26 mouse cellular contexts compared by ENCODE assay signal in the genomic region with DNA sequence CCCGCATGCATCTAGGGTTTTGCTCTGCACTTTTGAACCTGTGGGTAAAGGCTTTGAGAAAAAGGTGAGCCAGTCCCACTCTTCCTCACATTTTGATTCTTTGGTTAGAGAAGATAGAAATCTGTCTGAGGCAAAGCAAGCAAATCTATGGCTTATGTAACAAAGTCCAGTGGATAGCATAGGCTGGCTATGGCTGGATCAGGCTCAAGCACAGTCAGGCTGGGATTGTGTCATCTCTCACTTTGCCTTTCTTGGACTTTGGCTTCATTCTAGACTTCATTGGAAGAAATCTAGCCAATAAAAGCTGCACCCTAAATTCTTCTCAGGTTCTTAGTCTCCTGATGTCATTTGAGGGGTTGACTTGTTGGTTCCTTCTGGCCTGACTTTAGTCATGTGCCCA. TPM values are rescaled to one million over a fixed set of nuclear protein-coding genes. Genes with fewer than 3 reads are reported as not detected.
DNase-seq lines count a peak whose midpoint lies in the region; ATAC-seq lines count a peak whose summit lies in the region.
"Had no signal": no experiment of that assay in that cellular context is flagged by ENCODE, and none has a peak within 500 bp of the region (broad histone marks: within the 10 kb centered on the region; RNA-seq: fewer than 3 reads in every experiment).

No protein-coding gene starts in this region.

- H3K27me3 ChIP-seq in kidney, embryonic 16.5 days (ENCODE audit: insufficient read depth, low read length) = no peaks in the 10 kb centered on the region
- H3K27me3 ChIP-seq: heart, embryonic 12.5 days had no signal

- H3K9me3 ChIP-seq in kidney, embryonic 16.5 days (ENCODE audit: low read length) = no peaks in the 10 kb centered on the region
- H3K9me3 ChIP-seq: heart, embryonic 12.5 days; limb, embryonic 10.5 days; limb, embryonic 15.5 days had no signal

- H3K9ac ChIP-seq in kidney, embryonic 16.5 days (replicated peaks; ENCODE audit: low read length) = no peak overlapping the region
- H3K9ac ChIP-seq: heart, embryonic 12.5 days; hindbrain, embryonic 14.5 days; limb, embryonic 15.5 days; liver, embryonic 14.5 days; lung, embryonic 14.5 days had no signal

- no peaks in the 10 kb centered on the region for H3K36me3 ChIP-seq in kidney, embryonic 16.5 days (ENCODE audit: insufficient read depth, low read length)
- H3K36me3 ChIP-seq: heart, embryonic 12.5 days; limb, embryonic 10.5 days; limb, embryonic 15.5 days had no signal

- no peak overlapping the region for H3K4me2 ChIP-seq in kidney, embryonic 16.5 days (replicated peaks; ENCODE audit: low read depth, low read length)
- H3K4me2 ChIP-seq: heart, embryonic 12.5 days; hindbrain, embryonic 14.5 days; limb, embryonic 15.5 days; lung, embryonic 14.5 days had no signal

- no peaks in the 10 kb centered on the region for H3K4me1 ChIP-seq in kidney, embryonic 16.5 days (ENCODE audit: insufficient read depth, low read length)
- H3K4me1 ChIP-seq in brown adipose tissue, adult 24 weeks (ENCODE audit: control insufficient read depth, insufficient read depth, insufficient read length, low read length) = peaks cover 3% of the 10 kb centered on the region; the same call in 1 of the 2 replicates
- H3K4me1 ChIP-seq: heart, embryonic 12.5 days; limb, embryonic 10.5 days; limb, embryonic 15.5 days had no signal

- no peak overlapping the region for H3K27ac ChIP-seq in kidney, embryonic 16.5 days (ENCODE audit: low read length)
- peak overlapping the region; percentile 78 for H3K27ac ChIP-seq in brown adipose tissue, adult 24 weeks (replicated peaks; ENCODE audit: low read depth, low read length)
- H3K27ac ChIP-seq: hindbrain, embryonic 14.5 days; limb, embryonic 10.5 days; limb, embryonic 15.5 days; liver, embryonic 14.5 days had no signal

- no peak for DNase-seq in frontal cortex, postnatal 14 days (ENCODE audit: low spot score in 2 of 2)
- peak; percentile 46 for DNase-seq in kidney, adult 11 months
- no peak for DNase-seq in kidney, adult 18-20 months
- peak; percentile 18 to 67 for DNase-seq in kidney, postnatal 36 days
- DNase-seq: adrenal gland, adult 8-10 months; cerebellum, adult 11 months; cerebellum, adult 9-10 months; cerebellum, postnatal 36 days; gastrocnemius, postnatal 10 days; lung, embryonic 14.5 days; lung, postnatal 14 days; midbrain, embryonic 14.5 days; retina, postnatal 1 day; spleen, adult 18-20 months; thymus, postnatal 14 days had no signal

- ATAC-seq in frontal cortex, adult (ENCODE audit: low TSS enrichment) = peak; percentile 73
- ATAC-seq in kidney, embryonic 16.5 days (ENCODE audit: low FRiP score, low TSS enrichment) = no peak
- ATAC-seq: activated CD4-positive, CD25-positive, alpha-beta regulatory T cell, adult 4 months; forebrain, embryonic 14.5 days had no signal

- WGBS in kidney, embryonic 16.5 days = 79% methylated on average over 1 of the region's 1 CpGs

- H3K4me3 ChIP-seq in kidney, embryonic 16.5 days (ENCODE audit: low read length) = no peak overlapping the region
- H3K4me3 ChIP-seq in brown adipose tissue, adult 24 weeks (ENCODE audit: insufficient read depth, low read depth, low read length) = no peak overlapping the region
- H3K4me3 ChIP-seq: heart, embryonic 12.5 days; limb, embryonic 10.5 days; limb, embryonic 15.5 days had no signal

RNA-seq across cellular contexts. Expression of gene Nfasc, which starts 38.7 kb away (rescaled TPM):
- 0.45 and 0.67 TPM in 2 replicates for polyA plus RNA-seq in kidney, embryonic 16.5 days (2015; fragmentation: Nextera tagmentation; extraction: Ambion mirVana)
- polyA plus RNA-seq in brown adipose tissue, adult 24 weeks (2012; ENCODE audit: insufficient read depth, insufficient read length, missing spikeins) = not detected in 2 replicates
- polyA plus RNA-seq: activated CD4-positive, CD25-positive, alpha-beta regulatory T cell, adult 4 months; C2C12 had no signal

Comparison
In these comparisons a context has a peak if more than half of its experiments do, and no peak if none do; other contexts are left out.
1. DNase-seq: peak in kidney, adult 11 months (single experiment) and kidney, postnatal 36 days (2 of 2); none in frontal cortex, postnatal 14 days (0 of 2) and kidney, adult 18-20 months (single experiment).